Mouse (Mus musculus) heart, postnatal 10 days (tissue): ENCODE results near the gene Map2k6. TPM values are rescaled to one million over a fixed set of nuclear protein-coding genes. Genes with fewer than 3 reads are reported as not detected.
A peak's percentile ranks its signal among the peaks of the same experiment; 100 is the strongest.

Source experiments
- DNase-seq, 2 experiments: peaks; one replicate each; pipeline ENCODE4 v3.0.0; 2021
- intact Hi-C: fragments of 180-260 bp; cut with DNase I; formaldehyde crosslinking; loops from one replicate; pipeline ENCODE4 v1.15.1; 2025
- total RNA-seq, 2 experiments: library from RNA; stranded (reverse); gene quantifications; 2 replicates each; pipeline ENCODE4 v1.2.3; 2021

Gene Map2k6
- total RNA-seq, 2 experiments from 2014 or later = 7.7 to 11.7 TPM

DNA sequence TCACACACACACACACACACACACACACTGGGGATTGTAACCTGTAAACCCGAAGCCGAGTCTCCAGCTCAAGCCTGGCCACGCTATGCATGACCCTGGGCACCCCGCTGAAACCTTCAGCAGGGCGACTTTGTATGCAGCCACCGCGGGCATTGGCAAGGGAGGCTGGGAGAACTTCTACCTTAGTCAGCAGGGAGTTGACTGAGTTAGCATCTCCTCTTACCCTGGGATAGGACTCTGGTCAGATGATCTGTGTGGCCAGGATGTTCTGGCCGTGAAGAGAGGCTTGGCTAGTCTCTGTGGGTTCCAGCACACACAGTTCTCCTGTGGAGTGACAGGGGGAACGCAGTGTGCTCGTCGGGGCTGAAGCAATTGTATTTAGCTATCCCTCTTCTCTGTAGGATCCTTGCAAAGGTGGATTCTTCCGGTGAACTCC lies 49.8 kb downstream of the Map2k6 start:
- DNase-seq = peak; percentile 38 to 42
- intact Hi-C loops = no loop called here

DNA sequence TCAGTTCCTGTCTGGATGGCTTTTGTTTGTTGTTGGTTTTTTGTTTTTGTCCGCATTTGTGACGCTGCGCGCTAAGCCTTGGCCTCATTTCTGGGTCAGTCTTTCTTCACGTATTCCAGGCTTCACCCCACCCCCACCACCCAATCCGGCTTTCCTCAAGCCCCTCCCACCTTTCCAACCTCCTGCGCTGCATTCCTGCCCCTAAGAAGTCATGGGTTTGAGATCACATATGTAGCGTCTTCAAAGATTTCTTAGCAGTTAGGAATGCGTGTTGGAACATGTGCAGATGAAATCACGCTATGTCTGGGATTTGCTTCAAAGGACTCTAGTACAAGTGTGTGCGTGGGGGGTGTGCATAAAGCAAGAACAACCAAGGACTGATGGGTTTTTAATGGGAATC lies 50.3 kb downstream of the Map2k6 start:
- DNase-seq = peak in 1 of 2 experiments; percentile 18
- intact Hi-C loops = no loop called here

DNA sequence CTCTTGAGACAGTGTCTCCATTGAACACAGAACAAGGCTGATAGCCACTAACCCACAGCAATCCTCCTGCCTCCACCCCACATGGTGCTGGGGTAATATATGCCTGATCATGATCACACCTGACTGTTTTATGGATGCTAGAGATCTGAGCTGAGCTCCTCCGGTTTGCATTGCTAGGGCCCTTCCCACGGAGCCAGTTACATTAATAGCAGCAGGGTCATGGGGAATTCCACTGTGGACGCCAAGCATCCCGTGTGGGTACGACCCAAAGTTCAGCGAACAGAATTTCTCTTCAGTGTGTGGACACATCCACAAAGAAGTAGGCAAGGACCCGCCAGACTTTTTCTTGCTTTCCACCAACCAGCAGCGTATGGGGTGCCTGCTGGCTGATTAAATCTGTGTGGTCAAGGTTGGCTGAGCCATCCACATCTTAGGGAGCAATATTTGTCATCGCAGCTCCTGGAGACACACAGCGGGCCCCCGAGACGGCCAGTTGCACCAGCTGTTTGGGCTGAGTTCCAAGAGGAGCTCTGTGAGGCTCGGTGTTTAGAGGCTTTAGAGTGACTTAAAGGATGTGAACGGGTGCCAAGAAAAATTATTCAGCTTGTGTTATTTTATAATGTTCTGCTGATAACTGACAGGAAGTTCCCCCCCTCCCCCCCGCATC lies 51.3 kb downstream of the Map2k6 start:
- intact Hi-C loops = no loop called here
- DNase-seq = peak; percentile 60 to 63

DNA sequence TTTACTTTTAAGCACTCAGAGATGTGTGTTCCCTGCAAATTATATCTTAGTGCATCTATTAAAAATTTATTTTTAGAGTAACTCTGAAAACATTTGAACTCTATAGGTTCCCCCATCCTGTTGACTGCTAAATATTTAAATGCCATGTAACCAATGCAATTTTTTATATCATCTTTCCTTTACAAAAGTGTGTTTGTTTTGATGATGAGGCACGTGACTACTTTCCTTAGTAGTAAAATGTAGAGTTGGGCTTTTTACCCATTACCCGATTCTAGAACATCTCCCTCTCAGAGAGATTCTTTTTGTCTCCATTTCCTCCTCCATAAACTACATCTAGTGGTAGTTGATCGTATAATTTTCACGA lies 51.8 kb downstream of the Map2k6 start:
- intact Hi-C loops = no loop called here
- DNase-seq = no peak

DNA sequence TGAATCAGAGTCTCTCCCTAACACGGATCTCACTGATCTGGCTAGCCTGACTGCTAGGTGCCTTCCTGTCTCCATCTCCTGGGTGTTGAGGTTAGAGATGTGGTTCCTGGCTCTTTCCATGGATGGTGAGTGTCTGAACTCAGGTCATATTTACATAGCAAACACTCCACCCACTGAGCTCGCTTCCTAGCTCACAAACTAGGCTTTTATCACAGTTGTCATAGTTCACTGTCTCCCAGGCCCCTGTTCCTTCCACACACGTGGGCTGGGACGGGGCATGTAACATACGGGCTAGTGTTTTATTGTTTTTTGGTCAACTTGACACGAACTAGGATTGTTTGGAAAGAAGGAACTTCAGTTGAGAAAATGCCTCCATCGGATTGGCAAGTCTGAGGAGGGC lies 52.7 kb downstream of the Map2k6 start:
- no peak for DNase-seq
- intact Hi-C loops = no loop called here

DNA sequence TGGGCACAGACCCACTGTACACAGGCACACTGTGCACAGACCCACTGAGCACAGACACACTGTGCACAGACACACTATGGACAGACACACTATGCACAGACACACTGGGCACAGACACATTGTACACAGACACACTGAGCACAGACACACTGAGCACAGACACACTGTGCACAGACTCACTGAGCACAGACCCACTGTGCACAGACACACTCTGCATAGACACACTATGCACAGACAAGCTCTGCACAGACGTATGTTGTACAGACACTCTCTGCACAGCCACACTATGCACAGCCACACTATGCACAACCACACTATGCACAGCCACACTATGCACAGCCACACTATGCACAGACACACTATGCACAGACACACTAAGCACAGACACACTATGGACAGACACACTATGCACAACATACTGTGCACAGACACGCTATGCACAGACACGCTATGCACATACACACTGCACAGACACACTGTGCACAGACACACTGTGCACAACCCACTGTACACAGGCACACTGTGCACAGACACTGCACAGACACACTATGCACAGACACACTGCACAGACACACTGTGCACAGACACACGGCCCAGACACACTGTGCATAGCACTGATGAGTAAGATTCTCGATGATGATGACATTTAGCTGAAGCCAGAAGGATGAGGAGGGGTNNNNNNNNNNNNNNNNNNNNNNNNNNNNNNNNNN lies 54.7 kb downstream of the Map2k6 start:
- intact Hi-C loops = no loop called here
- no peak for DNase-seq

DNA sequence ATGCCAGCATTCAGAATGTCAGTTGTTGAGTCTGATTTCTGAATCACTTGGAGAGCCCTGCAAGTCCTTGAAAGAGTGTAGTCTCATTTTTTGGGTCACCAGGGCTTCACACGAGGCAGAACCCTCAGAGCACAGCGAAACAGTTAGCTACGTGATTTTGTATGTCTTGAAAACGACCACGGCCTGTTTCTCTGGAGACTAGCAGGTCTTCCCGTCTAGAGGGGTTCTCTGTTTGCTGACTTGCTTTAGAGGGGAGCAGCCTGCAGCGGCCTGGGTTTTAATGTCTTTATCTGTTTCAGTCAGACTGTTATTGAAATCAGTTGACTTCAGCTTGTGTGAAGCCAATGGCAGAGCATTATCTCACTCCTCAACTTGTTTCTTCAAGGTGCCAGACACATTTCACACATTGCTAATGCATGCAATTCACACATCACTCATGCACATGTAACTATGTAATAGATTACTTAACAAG lies 58.6 kb downstream of the Map2k6 start:
- intact Hi-C loops = no loop called here
- no peak for DNase-seq

DNA sequence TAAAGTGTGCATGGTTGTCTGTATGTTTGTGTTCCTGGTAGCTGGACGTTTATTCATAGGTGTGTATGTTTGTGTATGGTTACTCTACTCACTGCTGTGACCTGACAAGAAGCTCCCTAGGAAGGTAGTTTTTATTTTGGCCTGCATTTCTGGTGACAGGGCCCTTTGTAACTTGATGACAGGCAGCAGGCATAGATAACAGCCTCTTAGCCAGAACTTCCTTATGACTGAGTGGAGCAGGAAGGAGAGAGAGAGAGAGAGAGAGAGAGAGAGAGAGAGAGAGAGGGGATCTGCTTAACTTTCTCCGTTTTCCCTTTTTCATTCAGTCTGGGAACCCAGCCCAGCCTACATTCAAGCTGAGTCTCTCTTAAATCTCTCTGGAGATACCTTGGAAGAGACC lies 61.6 kb downstream of the Map2k6 start:
- intact Hi-C loops = no loop called here
- no peak for DNase-seq

DNA sequence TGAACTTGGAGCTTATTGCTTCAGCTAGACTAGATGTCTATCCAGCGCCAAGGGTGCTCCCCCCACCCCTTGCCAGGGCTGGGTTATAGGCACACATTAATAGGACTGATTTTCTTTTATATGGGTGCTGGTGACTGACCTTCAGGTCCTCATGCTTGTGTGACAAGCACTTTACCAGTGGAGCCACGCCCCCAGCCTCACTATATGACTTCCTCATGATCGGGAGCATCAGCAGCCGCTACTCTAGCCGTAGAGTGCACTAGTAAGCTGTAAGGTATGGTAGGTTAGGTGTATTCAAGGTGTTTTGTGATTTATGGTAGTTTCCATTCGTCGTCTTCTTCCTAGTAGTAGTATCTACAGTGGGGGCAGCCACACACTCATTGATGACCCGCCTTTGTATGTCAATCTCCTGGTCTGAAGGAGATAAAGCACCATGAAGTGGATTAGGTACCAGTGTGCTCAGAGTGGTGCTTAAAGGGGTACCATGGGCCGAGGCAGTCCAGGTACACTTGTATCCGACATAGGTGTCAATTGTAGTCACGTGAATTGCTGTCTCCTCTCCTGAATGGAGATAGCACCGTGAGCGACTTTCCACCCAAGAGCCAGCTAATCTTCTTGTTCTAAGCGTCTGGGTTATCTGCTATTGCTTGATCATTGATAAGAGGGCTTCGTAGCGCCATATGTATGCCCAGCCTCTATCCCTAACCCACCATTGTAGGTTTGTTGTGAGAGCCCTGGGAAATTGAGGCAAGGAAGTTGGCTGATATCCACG lies 62.8 kb downstream of the Map2k6 start:
- intact Hi-C loops = no loop called here
- no peak for DNase-seq

DNA sequence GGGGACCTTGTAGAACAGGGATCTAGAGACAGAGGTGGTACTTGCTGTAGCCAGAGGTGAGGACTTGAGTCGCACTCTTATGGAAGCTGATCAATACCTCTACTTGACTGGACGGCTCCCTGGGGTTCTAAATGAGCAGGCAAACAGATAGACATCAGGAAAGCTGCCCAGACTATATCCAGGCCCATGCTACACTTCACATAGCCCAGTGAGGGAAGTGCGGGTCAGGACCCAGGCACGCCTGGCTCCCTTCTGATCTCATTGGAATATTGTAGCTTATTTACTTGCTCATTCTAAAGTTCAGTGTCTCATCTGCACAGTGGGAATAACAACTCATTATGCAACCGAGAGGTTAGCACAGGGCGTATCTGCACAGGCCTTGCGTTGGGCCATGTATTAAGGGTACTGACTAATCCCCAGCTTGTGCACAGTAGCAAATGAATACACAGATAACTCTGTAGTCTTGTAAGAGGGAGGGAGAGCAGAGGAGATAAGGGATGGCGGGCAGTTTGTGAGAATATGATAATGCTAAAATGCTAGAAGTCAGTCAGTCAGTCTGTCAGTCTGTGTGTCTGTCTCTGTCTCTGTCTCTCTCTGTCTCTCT lies 64.2 kb downstream of the Map2k6 start:
- intact Hi-C loops = no loop called here
- DNase-seq = no peak

DNA sequence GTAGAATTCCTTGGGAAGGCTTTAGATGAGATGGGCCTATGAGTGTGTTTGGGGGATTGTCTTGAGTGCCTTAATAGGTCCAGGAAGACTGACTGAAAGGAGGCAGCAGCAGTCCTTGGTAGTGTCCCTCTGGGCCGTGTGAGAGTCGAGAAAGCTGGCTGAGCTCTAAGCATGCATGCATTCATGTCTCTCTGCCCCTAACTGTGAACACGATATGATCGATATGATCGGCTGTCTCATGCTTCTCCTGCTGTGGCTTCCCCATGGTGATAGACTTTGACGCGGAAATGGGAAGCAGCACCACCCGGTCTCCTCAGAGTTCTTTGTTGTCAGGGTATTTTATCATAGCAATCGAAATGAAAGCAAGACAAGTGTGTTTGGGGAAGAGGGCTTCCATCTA lies 64.9 kb downstream of the Map2k6 start:
- DNase-seq = no peak
- intact Hi-C loops = no loop called here

DNA sequence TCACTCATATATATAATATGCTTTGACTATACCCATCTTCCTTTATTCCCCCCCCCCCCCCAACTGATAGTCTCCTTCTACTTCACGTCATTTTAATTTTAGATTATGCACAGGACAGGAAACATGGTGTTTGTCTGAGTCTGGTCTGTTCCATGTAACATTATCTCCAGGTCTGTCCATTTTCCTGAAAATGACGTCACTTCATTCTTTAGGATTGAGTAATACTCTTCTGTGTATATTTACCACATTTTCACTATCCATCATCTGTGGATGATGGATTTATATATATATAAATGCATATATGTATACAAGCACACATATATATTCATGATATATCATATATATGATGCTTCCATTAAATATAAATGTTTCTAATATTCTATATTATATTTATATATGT lies 70.1 kb downstream of the Map2k6 start:
- DNase-seq = no peak
- intact Hi-C loops = no loop called here

DNA sequence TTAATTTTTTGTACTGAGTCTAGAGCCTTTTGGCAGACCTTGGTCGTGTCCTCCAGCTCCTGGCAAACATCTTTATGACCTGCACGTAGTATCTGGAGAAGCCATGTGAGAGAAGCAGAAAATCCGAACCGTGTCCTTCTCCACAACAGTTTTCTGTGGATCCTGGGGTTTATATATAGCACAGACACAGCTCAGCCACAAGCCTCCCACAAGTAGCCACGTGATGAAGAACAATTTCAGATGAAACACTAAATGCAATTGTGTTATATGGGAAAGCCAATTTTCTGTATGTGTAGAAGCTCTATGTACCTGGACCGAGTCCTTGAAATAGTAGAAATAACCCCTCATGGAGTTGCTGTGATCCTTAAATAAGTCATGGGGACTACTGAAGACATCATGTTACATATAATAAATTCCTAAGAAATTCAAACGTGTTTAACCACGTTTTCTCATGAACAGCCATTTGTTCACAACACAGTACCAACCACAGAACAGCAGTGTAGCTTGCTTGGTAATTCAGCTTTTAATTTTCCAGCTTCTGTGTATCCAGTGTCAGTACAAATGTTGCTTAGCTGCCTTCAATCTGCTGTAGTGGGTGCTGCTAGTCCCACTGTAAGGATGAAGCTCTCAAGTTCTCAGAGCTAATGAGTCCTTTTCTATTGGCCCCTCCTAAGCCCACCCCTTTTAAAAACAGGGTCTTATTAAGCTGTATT lies 71.8 kb downstream of the Map2k6 start:
- intact Hi-C loops = no loop called here
- DNase-seq = no peak

DNA sequence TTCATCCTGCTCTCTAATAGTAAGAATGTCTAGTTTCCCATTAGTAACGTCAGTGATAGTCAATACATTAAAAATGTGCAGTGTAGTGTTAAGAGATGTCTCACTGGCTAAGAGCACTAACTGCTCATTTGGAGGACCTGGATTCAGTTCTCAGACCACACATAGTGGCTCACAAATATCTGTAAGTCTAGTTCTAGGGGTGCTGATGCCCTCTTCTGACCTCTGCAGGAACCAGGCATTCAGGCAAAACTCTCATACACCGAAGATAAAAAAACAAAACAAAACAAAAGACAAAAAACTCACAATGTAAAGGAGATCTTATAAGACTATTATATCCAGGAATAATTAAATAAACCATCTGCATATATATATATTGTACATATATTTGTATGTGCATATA lies 72.4 kb downstream of the Map2k6 start:
- DNase-seq = no peak
- intact Hi-C loops = no loop called here

DNA sequence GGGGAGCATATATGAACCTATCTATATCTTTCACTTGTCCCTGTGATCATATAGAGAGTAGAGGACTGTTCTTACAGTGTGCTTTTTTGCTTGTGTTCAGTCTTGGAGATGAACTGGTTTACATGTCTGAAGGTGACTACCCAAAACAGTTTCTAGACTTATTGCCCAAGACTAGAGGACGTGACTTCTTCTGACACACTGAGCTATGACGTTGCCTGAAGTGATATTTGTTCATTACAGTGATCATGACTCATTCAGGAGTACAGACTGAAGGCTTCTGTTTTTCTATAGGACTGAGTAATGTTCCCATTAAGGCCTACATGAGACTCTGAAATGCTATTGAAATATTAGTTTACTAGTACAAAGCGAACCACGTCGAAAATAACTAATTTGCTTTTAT lies 73.2 kb downstream of the Map2k6 start:
- DNase-seq = no peak
- intact Hi-C loops = no loop called here

DNA sequence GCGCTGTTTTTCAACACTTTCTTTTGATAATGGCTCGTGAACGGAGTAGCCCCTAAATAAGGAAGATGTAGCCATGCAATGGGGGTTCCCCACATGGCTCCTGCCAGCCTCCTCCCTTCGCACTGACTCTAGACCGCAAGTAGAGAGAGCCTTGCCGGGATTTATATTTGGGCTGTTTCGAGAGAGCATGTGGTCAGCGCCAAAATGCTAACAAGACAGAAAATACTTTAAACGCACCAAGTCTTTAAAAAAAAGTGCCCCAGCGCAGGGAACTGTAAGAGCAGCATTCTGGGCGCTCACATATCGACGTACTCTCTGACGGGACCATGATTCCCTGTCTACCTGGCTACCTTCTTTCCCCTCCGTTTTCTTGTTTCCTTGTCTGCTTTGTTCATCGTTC lies 74.6 kb downstream of the Map2k6 start:
- DNase-seq = no peak
- intact Hi-C loops = no loop called here

DNA sequence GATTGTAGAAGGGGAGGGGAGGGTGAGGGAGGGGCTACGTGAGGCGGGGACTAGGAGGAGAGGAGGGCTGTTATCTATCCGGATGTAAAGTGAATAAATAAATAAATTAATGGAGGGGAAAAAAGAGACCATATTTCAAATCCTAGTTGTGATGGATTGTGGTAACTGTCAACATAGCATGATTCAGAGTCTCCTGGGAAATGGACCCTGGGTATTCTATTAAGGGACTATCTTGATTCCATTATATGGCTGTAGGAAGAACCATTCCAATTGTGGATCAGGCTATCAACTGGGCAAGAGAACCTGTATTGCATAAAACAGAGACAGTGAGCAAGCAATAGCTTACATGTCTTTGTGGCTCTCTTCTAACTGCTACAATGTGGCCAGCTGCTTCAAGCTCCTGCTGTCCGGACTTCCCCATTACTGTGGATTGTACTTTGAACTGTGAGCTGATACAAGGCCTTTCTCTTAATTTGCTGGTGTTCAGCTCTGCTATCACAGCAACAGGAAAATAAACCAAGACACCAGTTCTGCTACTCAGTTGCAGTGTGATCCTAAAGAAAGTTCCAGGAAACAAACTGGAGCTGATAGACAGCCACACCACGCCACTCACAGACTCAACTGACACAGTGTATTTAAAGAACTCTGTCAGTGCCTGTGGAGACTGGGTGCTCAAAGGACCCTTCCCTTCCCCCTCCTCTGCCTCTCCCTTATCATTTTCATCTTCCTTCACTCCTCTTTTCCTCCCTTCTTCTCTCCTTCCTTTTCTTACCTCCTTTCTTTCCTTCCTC lies 77.6 kb downstream of the Map2k6 start:
- intact Hi-C loops = no loop called here
- DNase-seq = no peak

DNA sequence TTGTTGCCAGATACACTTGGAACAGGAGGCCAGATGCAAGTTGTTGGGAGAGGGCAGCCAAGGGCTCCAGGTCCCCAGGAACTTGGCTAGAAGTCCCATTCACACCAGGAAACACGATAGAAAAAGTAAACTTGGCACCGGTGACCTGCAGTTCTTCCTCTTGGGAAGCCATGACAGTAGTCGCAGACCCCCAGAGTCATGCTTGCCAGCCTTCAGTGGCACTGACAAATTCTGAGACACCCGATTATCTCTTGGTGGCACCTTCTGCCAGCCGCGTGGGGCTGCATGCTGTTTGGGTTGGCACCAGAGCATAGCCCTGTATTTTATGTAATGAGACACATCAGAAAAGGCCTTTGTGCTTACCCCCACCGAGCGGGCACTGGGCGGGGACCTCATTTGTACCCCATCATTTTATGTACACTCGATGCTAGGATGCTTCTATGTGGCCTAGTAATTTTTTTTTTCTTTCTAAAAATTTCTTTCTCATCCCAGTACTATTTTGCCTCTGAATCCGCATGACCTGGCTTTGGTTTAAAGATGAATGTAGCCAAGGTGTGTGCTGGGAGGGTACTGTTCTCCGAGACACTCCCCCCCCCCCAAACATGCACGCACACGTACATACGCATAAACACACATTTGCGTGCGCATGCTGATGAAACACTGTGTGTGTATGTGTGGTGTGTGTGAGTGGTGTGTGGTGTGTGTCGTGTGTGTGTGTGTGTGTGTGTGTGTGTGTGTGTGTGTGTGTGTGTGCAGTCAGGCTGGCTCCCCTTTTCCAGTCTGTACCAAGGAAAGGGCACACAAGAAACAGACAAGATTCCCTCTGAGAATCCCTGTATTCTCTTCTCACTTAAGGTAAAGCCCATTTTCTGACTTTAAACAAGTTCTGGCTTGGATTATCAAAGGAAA lies 79.3 kb downstream of the Map2k6 start:
- intact Hi-C loops = no loop called here
- peak; percentile 16 to 19 for DNase-seq

DNA sequence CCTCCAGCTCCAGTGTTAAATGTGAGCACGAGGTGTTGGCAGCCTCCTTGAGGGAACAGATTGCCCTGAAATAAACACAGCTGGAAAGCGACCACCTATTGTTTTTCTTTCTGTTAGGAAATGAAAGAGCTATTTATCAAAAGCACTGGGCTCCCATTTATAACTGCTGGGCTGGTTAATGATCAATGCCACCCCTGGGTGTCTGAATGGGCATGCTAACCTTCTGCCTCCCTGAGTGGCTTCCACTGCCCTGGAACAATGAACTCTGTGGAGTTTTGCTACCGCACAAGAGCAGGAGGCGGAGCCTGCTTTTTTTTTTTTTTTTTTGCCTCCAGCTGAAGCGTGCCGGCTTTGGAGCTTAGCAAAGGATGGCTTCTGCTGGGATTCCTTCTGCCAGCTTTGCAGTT lies 80.1 kb downstream of the Map2k6 start:
- peak; percentile 12 to 35 for DNase-seq
- intact Hi-C loops = no loop called here
